Mouse (Mus musculus) limb, embryonic 11.5 days (tissue): ENCODE results near the gene Fam3b. TPM values are rescaled to one million over a fixed set of nuclear protein-coding genes. Genes with fewer than 3 reads are reported as not detected.

Experiments used
- ATAC-seq: fragments of 200-750 bp; cut with Nextera tagmentation; 2 replicates; pipeline ENCODE4 v1.8.0; 2017; ENCODE audit warnings: low read depth; ENCODE audit not compliant: insufficient number of reproducible peaks, low FRiP score, low TSS enrichment
- DNase-seq: peaks from one replicate; pipeline ENCODE4 v3.0.0-alpha.2; 2015; ENCODE audit warnings: low spot score
- H3K27ac ChIP-seq: fragments of 300-500 bp; sonication (generic); replicated peaks from 2 replicates; pipeline ENCODE4 v1.5.1; 2014; ENCODE audit warnings: low read depth, mild to moderate bottlenecking, low read length
- H3K27me3 ChIP-seq: fragments of 300-500 bp; sonication (generic); 2 replicates; pipeline ENCODE4 v1.6.1; 2014; ENCODE audit warnings: mild to moderate bottlenecking, low read length, mixed read lengths; ENCODE audit not compliant: control insufficient read depth, insufficient read depth
- H3K36me3 ChIP-seq: fragments of 300-500 bp; sonication (generic); 2 replicates; pipeline ENCODE4 v1.6.1; 2014; ENCODE audit warnings: mild to moderate bottlenecking, low read length, moderate library complexity, mixed read lengths; ENCODE audit not compliant: control insufficient read depth, insufficient read depth
- H3K4me1 ChIP-seq: fragments of 300-500 bp; sonication (generic); 2 replicates; pipeline ENCODE4 v1.6.1; 2014; ENCODE audit warnings: low read length, mixed read lengths; ENCODE audit not compliant: control insufficient read depth, insufficient read depth
- H3K4me2 ChIP-seq: fragments of 300-500 bp; sonication (generic); 2 replicates; pipeline ENCODE4 v1.6.1; 2014; ENCODE audit warnings: low read depth, mild to moderate bottlenecking, moderate library complexity; ENCODE audit not compliant: severe bottlenecking
- H3K4me3 ChIP-seq: fragments of 300-500 bp; sonication (generic); 2 replicates; pipeline ENCODE4 v1.5.1; 2014; ENCODE audit warnings: low read depth, low read length
- H3K9ac ChIP-seq: fragments of 300-500 bp; sonication (generic); 2 replicates; pipeline ENCODE4 v1.6.1; 2014; ENCODE audit warnings: mild to moderate bottlenecking, low read length
- H3K9me3 ChIP-seq: fragments of 300-500 bp; sonication (generic); 2 replicates; pipeline ENCODE4 v1.6.1; 2016; ENCODE audit warnings: low read length; ENCODE audit not compliant: control insufficient read depth
- WGBS: fragments of 180-500 bp; shearing (Covaris S2); extraction: QIAGEN DNeasy Blood & Tissue Kit; methylation state at CpG from one replicate; pipeline ENCODE4 v1.1.7; 2014; 5-methylcytosine and 5-hydroxymethylcytosine counted together
- polyA plus RNA-seq: library from polyadenylated mRNA; unstranded; fragments of >200 nt; fragmentation: Nextera tagmentation; extraction: Ambion mirVana; gene quantifications from 2 replicates; pipeline ENCODE4 v1.2.1, GENCODE M21; 2014

The Fam3b gene
- polyA plus RNA-seq, 1 experiment from 2014 or later: not detected

DNA sequence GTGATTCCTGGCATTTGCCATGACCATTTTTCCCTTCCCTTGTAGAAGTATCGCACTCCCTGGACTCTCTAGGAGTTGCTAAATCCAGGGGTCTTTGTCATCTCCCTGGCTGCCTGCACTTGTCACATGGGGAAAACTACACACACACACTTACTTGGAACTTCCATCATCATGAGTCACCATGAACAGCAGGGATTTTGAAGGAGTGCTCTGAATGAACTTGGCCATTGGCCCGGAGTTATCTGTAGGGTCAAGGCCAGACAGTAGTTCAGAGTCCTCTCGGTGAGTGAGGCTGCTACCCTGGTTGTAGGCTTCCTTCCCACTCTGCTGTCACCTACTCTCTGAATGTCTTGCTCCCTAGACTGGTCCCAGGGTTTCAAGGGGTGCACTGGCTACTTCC, 39.0 kb downstream of the Fam3b start:
- Histone ChIP-seq H3K27me3 (no peaks in the 10 kb centered on the region), H3K9ac (no peak overlapping the region), H3K27ac (no peak overlapping the region), H3K4me3 (no peak overlapping the region), H3K4me1 (no peaks in the 10 kb centered on the region), H3K36me3 (no peaks in the 10 kb centered on the region), H3K9me3 (no peaks in the 10 kb centered on the region), H3K4me2 (no peak overlapping the region)
- 85% methylated on average over 3 of the region's 3 CpGs for WGBS
- DNase-seq: no peak
- no peak for ATAC-seq

DNA sequence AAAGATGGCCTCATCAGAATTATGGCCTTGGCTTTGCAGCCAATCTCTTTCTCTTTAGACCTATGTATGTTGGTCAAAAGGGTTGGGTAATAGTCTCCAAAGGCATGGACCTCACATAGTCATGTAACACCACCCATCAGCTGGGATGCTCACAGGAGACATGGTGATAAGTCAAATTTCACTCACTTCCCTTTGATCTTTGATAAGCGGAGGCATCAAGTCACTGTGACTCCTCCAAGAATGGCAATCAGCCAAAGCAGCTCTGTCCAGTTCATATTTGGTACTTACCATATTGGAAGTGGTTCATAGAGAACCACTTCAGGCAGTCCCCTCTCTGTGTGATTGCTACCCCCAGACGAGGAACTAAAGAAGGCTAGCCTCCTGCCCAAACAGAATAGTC, 39.9 kb downstream of the Fam3b start:
- no peak overlapping the region for H3K9ac ChIP-seq
- DNase-seq (no peak), ATAC-seq (no peak)
- no peaks in the 10 kb centered on the region for H3K4me1 ChIP-seq
- H3K27ac ChIP-seq: no peak overlapping the region
- 78% methylated on average over 2 of the region's 2 CpGs for WGBS
- H3K36me3 ChIP-seq: no peaks in the 10 kb centered on the region
- no peak overlapping the region for H3K4me3 ChIP-seq
- H3K27me3 ChIP-seq: no peaks in the 10 kb centered on the region
- H3K4me2 ChIP-seq: no peak overlapping the region
- H3K9me3 ChIP-seq: no peaks in the 10 kb centered on the region

DNA sequence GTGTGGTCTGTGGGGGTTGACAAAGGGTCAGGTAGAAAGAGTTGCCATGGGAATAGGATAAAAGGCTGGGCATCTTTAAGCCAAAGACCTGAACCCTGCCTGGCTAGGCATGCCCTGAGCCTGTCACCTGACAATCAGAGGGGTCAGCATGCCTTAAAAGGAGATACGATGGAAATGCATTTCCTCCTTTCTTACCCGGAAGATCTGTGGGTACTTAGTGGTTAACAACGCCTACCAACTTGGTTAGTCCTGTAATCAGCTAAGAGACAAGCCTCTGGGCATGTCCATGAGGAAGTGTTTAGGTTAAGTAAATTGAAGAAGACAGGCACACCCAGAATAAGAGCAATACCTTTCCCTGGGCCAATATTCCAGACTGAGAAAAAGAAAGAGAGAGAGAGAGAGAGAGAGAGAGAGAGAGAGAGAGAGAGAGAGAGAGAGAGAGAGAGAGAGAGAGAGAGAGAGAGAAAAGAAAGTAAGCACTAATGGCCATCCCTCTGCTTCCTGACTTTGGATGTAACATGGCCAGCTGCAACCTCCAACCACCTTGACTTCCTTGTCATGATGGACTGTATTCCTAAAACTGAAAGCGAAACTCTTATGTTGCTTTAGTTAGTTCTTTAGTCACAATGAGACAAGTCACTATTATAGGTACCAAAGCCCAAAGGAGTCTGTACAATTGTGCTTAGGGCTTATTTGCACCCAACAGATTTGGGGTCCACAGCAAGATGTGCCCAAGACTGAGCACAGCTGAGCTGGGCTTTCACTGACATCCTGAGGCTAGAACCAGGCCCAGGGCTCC, 46.4 kb downstream of the Fam3b start:
- H3K36me3 ChIP-seq: no peaks in the 10 kb centered on the region
- H3K27ac ChIP-seq: no peak overlapping the region
- H3K4me1 ChIP-seq: no peaks in the 10 kb centered on the region
- DNase-seq (no peak), ATAC-seq (no peak)
- no peaks in the 10 kb centered on the region for H3K27me3 ChIP-seq
- WGBS: 78% methylated on average over 4 of the region's 4 CpGs
- H3K9ac ChIP-seq: no peak overlapping the region
- no peak overlapping the region for H3K4me3 ChIP-seq
- H3K9me3 ChIP-seq: no peaks in the 10 kb centered on the region
- no peak overlapping the region for H3K4me2 ChIP-seq

DNA sequence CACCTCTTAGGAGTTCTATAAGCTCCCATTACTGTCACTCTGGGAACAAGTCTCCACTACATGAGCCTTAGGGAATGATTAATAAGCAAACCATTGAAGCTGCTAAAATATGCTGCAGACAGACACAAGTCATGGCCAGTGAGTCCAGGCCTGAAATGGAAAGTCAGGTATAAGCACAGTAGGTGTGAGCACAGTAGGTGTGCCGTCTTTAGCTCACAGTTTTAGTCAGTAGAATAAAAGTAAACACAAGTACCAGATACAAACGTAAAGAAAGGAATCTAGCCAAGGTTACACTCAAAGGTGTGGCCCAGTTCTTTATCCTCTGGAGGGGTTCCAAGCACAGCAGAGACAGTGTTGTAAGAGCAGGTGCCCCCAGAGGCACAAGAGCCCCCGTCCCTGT, 47.1 kb downstream of the Fam3b start:
- H3K4me2 ChIP-seq: no peak overlapping the region
- H3K36me3 ChIP-seq: no peaks in the 10 kb centered on the region
- DNase-seq: no peak
- ATAC-seq: no peak
- H3K4me3 ChIP-seq: no peak overlapping the region
- no peaks in the 10 kb centered on the region for H3K27me3 ChIP-seq
- H3K9ac ChIP-seq: no peak overlapping the region
- 89% methylated on average over 3 of the region's 3 CpGs for WGBS
- no peaks in the 10 kb centered on the region for H3K4me1 ChIP-seq
- H3K27ac ChIP-seq: no peak overlapping the region
- no peaks in the 10 kb centered on the region for H3K9me3 ChIP-seq

DNA sequence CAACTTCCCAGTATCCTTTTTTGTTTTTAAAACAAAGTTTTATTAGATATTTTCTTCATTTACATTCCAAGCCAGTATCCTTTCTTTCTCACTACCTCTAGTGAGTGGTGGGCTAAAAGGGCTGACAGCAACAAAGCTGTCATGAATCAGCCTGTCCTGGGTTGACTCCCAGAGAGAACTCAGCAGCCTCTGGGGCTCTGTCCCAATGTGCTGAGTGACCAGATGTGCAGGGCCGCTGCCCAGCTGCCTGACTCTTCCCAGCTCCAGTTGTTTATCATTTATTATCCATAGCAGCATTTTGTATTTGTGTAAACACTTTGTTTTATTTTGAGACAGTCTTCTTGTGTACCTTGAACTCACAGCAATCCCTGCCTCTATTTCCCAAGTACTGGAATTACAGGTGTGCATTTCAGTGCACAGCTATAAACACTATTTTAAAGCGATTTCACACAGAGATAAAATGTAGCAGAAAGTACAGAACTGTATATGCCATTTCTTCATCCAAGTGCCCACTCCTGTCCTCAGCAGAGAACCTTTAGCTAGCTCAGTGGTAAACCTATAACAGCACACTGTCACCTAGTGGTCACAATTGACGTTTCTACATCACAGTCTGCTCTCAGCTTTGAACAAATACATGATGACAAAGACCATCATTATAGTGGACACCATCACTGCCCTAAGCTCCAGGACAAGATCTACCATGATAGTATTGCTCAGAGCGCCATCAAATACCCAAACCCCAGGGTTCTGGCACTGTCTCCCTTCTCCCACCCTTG, 48.2 kb downstream of the Fam3b start:
- DNase-seq (no peak), ATAC-seq (no peak)
- Histone ChIP-seq H3K4me2 (no peak overlapping the region), H3K9ac (no peak overlapping the region), H3K9me3 (no peaks in the 10 kb centered on the region), H3K27ac (no peak overlapping the region), H3K4me1 (no peaks in the 10 kb centered on the region), H3K4me3 (no peak overlapping the region), H3K36me3 (no peaks in the 10 kb centered on the region), H3K27me3 (no peaks in the 10 kb centered on the region)
- WGBS: 48% methylated on average over 4 of the region's 4 CpGs

DNA sequence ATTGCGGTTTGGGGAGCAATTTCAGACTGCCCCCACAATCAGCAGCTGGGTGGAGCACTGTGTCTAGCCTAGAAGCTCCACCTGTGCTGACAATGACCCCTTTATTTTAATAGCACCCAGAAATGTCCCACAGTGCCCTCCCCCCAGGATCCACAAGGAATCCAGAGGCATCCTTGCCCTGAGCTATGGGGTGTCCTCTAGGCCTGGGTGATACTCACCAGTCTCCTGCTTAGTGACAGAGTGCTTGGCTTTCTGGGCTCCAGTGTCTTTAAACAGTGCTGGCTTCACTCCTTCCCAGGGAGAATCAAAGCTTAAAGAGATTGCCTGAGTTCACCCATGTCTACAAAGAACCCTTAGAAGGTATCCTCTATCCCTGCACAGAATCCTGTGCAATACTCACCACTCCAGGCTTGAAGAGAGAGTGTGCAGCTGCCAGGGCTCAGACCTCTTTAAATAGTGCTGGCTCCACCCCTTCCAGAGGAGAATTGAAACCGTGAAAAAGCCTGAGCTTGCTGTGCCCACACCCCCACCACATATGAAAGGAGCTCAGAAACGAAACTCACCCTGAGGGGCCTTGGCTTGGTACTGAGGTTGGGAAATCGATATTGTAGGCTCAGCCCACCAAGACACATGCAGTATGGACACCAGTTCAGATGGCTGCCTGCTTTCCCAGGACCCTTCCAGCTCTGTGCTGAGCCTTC, 52.0 kb downstream of the Fam3b start, which contains the start of gene Mx1:
TSS of gene Mx1 (minus strand) at position 427 of the 701 bp plus-strand sequence.
- H3K4me2 ChIP-seq: no peak within 1 kb of the TSS
- H3K36me3 ChIP-seq: no peaks in the 10 kb centered on the region
- H3K4me3 ChIP-seq: no peak within 1 kb of the TSS
- 36% methylated on average over 4 of the region's 4 CpGs for WGBS
- no peaks in the 10 kb centered on the region for H3K27me3 ChIP-seq
- H3K4me1 ChIP-seq: no peaks in the 10 kb centered on the region
- H3K9ac ChIP-seq: no peak within 1 kb of the TSS
- ATAC-seq: peak; percentile 51; the same call in 1 of the 2 replicates
- no peak within 1 kb of the TSS for H3K27ac ChIP-seq
- no peaks in the 10 kb centered on the region for H3K9me3 ChIP-seq
- DNase-seq: peak; percentile 22

DNA sequence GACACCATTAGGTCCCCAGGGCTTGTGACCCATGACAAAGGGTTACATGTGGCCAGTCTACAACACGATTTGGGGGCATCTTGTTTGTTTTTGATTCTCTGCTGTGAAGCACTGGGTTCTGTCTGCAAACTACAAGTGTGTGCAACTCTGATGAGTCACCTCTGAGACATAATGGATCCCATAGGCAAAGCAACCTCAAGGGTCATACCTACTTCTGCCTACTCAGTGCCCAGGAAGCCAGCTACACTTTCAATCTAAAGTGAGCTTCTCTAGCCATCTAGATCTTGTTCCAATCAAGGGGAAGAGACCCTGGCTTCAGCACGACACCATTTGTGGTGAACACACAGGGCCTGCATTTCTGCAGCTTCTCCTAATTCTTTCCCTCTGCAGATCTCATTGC, 53.3 kb downstream of the Fam3b start:
- Histone ChIP-seq H3K36me3 (no peaks in the 10 kb centered on the region), H3K9me3 (no peaks in the 10 kb centered on the region), H3K27me3 (no peaks in the 10 kb centered on the region), H3K4me3 (no peak overlapping the region), H3K4me1 (no peaks in the 10 kb centered on the region), H3K4me2 (no peak overlapping the region), H3K27ac (no peak overlapping the region), H3K9ac (no peak overlapping the region)
- DNase-seq (no peak), ATAC-seq (no peak)
- 69% methylated on average over 2 of the region's 2 CpGs for WGBS

DNA sequence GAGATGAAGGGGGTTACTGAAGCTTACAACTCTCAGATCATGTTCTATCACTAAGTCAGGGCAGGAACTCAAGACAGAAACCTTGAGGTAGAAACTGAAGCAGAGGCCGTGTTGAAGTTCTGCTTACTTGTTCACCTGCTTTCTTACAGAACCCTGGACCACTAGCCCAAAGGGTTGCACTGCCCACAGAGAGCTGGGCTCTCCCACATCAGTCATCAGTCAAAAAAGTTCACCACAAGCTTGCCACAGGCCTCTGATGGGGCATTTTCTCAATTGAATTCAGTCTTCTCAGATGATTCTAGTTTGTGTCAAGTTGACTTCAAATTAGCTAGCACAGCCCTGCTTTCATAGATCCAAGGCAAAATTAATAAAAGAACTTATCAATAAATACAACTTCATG, 54.8 kb downstream of the Fam3b start:
- 79% methylated on average over 1 of the region's 1 CpGs for WGBS
- H3K27ac ChIP-seq: no peak overlapping the region
- no peak for ATAC-seq
- H3K9me3 ChIP-seq: no peaks in the 10 kb centered on the region
- H3K4me3 ChIP-seq: no peak overlapping the region
- no peaks in the 10 kb centered on the region for H3K27me3 ChIP-seq
- no peak overlapping the region for H3K9ac ChIP-seq
- no peak for DNase-seq
- no peaks in the 10 kb centered on the region for H3K4me1 ChIP-seq
- no peak overlapping the region for H3K4me2 ChIP-seq
- no peaks in the 10 kb centered on the region for H3K36me3 ChIP-seq
